Mouse (Mus musculus): ENCODE data around the gene Lrrc8e.

DNA sequence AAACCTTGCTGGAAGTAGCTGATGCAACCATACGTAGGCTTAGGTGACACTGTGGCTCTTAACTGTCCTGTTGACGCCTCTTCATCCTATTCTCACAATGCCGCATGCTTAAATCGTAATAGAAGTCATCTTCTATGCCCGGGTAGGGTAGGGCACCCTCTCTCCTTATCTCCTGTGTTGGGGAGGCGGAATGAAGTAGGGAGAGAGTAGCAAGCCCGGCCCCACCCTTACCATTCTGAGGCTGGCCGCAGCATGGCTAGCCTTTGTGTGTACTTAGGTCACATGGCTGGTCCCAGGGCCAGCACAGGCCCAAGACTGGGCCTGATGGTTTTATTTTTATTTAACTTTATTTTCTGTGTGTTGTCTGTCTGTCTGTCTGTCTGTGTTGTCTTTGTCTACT is 20.6 kb downstream of the Lrrc8e start:
- TF ChIP-seq POLR2A (IDR thresholded peaks at IDR 0.05; ENCODE audit: low read depth, low read length), result no peak
- TF ChIP-seq CTCF (conservative IDR thresholded peaks at IDR 0.05; ENCODE audit: insufficient read depth, insufficient read length, low read depth, low read length), result no peak

All from kidney, adult 2 months (tissue).